Mouse (Mus musculus): Measurements from ENCODE around the gene Bhmt. TPM values are rescaled to one million over a fixed set of nuclear protein-coding genes. Genes with fewer than 3 reads are reported as not detected.

Gene Bhmt
- 0.08 TPM in 1 of 2 replicates, not detected in the other for polyA plus RNA-seq (2012; rRNA removed)

GRCm38 (mm10) chr13:93637282-93638245 lies at the start of gene Bhmt:
TSS of gene Bhmt (minus strand) at chr13:93637961.
- TF ChIP-seq CTCF (IDR thresholded peaks at IDR 0.05; ENCODE audit: extremely low read depth, insufficient read length, insufficient replicate concordance, low read depth, low read length) = no peak
- no peak for TF ChIP-seq POLR2A (IDR thresholded peaks at IDR 0.05; ENCODE audit: low read depth, low read length)
- Histone ChIP-seq H3K4me3 (ENCODE audit: low read depth, low read length) (no peak within 1 kb of the TSS), H3K27me3 (ENCODE audit: control insufficient read depth, insufficient read depth, low read length) (no peaks in the 10 kb centered on the region), H3K4me1 (ENCODE audit: control insufficient read depth, insufficient read depth, insufficient read length, low read length) (peaks cover 8% of the 10 kb centered on the region; the same call in 1 of the 2 replicates), H3K36me3 (ENCODE audit: control insufficient read depth, insufficient read depth, low read length) (no peaks in the 10 kb centered on the region), H3K27ac (ENCODE audit: insufficient read depth, low read depth, low read length) (no peak within 1 kb of the TSS)
- WGBS = 65% methylated on average over 19 of the region's 19 CpGs

- Histone ChIP-seq H3K36me3 (ENCODE audit: control insufficient read depth, insufficient read depth, low read length) (no peaks in the 10 kb centered on the region), H3K4me3 (ENCODE audit: low read depth, low read length) (no peak overlapping the region), H3K27ac (ENCODE audit: insufficient read depth, low read depth, low read length) (no peak overlapping the region), H3K4me1 (ENCODE audit: control insufficient read depth, insufficient read depth, insufficient read length, low read length) (no peaks in the 10 kb centered on the region), H3K27me3 (ENCODE audit: control insufficient read depth, insufficient read depth, low read length) (no peaks in the 10 kb centered on the region; the same call in 1 of the 2 replicates)
- WGBS = 40% methylated on average over 5 of the region's 5 CpGs
- TF ChIP-seq CTCF (IDR thresholded peaks at IDR 0.05; ENCODE audit: extremely low read depth, insufficient read length, insufficient replicate concordance, low read depth, low read length) = no peak
- no peak for TF ChIP-seq POLR2A (IDR thresholded peaks at IDR 0.05; ENCODE audit: low read depth, low read length)
These were observed 49.6 kb upstream of the Bhmt start for GRCm38 (mm10) chr13:93687321-93687720.

GRCm38 (mm10) chr13:93685226-93685625 lies 47.5 kb upstream of the Bhmt start:
- no peaks in the 10 kb centered on the region for H3K36me3 ChIP-seq (ENCODE audit: control insufficient read depth, insufficient read depth, low read length)
- no peak overlapping the region for H3K27ac ChIP-seq (ENCODE audit: insufficient read depth, low read depth, low read length)
- no peak overlapping the region for H3K4me3 ChIP-seq (ENCODE audit: low read depth, low read length)
- H3K4me1 ChIP-seq (ENCODE audit: control insufficient read depth, insufficient read depth, insufficient read length, low read length) = no peaks in the 10 kb centered on the region
- no peak for TF ChIP-seq CTCF (IDR thresholded peaks at IDR 0.05; ENCODE audit: extremely low read depth, insufficient read length, insufficient replicate concordance, low read depth, low read length)
- TF ChIP-seq POLR2A (IDR thresholded peaks at IDR 0.05; ENCODE audit: low read depth, low read length) = no peak
- no peaks in the 10 kb centered on the region; the same call in 1 of the 2 replicates for H3K27me3 ChIP-seq (ENCODE audit: control insufficient read depth, insufficient read depth, low read length)
- WGBS = 95% methylated on average over 4 of the region's 4 CpGs

GRCm38 (mm10) chr13:93683336-93683735 lies 45.6 kb upstream of the Bhmt start:
- no peak overlapping the region for H3K4me3 ChIP-seq (ENCODE audit: low read depth, low read length)
- no peaks in the 10 kb centered on the region; the same call in 1 of the 2 replicates for H3K27me3 ChIP-seq (ENCODE audit: control insufficient read depth, insufficient read depth, low read length)
- no peak overlapping the region for H3K27ac ChIP-seq (ENCODE audit: insufficient read depth, low read depth, low read length)
- no peaks in the 10 kb centered on the region for H3K4me1 ChIP-seq (ENCODE audit: control insufficient read depth, insufficient read depth, insufficient read length, low read length)
- TF ChIP-seq POLR2A (IDR thresholded peaks at IDR 0.05; ENCODE audit: low read depth, low read length) = no peak
- no peak for TF ChIP-seq CTCF (IDR thresholded peaks at IDR 0.05; ENCODE audit: extremely low read depth, insufficient read length, insufficient replicate concordance, low read depth, low read length)
- H3K36me3 ChIP-seq (ENCODE audit: control insufficient read depth, insufficient read depth, low read length) = no peaks in the 10 kb centered on the region

GRCm38 (mm10) chr13:93676864-93677263 lies 39.1 kb upstream of the Bhmt start:
- peaks cover 9% of the 10 kb centered on the region; the same call in 1 of the 2 replicates for H3K27me3 ChIP-seq (ENCODE audit: control insufficient read depth, insufficient read depth, low read length)
- no peaks in the 10 kb centered on the region for H3K4me1 ChIP-seq (ENCODE audit: control insufficient read depth, insufficient read depth, insufficient read length, low read length)
- no peaks in the 10 kb centered on the region for H3K36me3 ChIP-seq (ENCODE audit: control insufficient read depth, insufficient read depth, low read length)
- no peak overlapping the region for H3K27ac ChIP-seq (ENCODE audit: insufficient read depth, low read depth, low read length)
- H3K4me3 ChIP-seq (ENCODE audit: low read depth, low read length) = no peak overlapping the region
- WGBS = 67% methylated on average over 9 of the region's 9 CpGs
- TF ChIP-seq CTCF (IDR thresholded peaks at IDR 0.05; ENCODE audit: extremely low read depth, insufficient read length, insufficient replicate concordance, low read depth, low read length) (no peak), POLR2A (IDR thresholded peaks at IDR 0.05; ENCODE audit: low read depth, low read length) (no peak)

- Histone ChIP-seq H3K36me3 (ENCODE audit: control insufficient read depth, insufficient read depth, low read length) (no peaks in the 10 kb centered on the region), H3K27ac (ENCODE audit: insufficient read depth, low read depth, low read length) (no peak within 1 kb of the TSS), H3K4me1 (ENCODE audit: control insufficient read depth, insufficient read depth, insufficient read length, low read length) (no peaks in the 10 kb centered on the region), H3K27me3 (ENCODE audit: control insufficient read depth, insufficient read depth, low read length) (peaks cover 9% of the 10 kb centered on the region; the same call in 1 of the 2 replicates), H3K4me3 (ENCODE audit: low read depth, low read length) (no peak within 1 kb of the TSS)
- no peak for TF ChIP-seq POLR2A (IDR thresholded peaks at IDR 0.05; ENCODE audit: low read depth, low read length)
- TF ChIP-seq CTCF (IDR thresholded peaks at IDR 0.05; ENCODE audit: extremely low read depth, insufficient read length, insufficient replicate concordance, low read depth, low read length) = no peak
- 14% methylated on average over 30 of the region's 31 CpGs for WGBS
These were observed 36.4 kb upstream of the Bhmt start, which contains the start of the genes Bhmt2 and Dmgdh for GRCm38 (mm10) chr13:93674131-93674561. TSS of gene Bhmt2 (minus strand) at chr13:93674302. TSS of gene Dmgdh (plus strand) at chr13:93674433.

GRCm38 (mm10) chr13:93673296-93673695 lies 35.5 kb upstream of the Bhmt start:
- TF ChIP-seq POLR2A (IDR thresholded peaks at IDR 0.05; ENCODE audit: low read depth, low read length) (no peak), CTCF (IDR thresholded peaks at IDR 0.05; ENCODE audit: extremely low read depth, insufficient read length, insufficient replicate concordance, low read depth, low read length) (no peak)
- peaks cover 9% of the 10 kb centered on the region; the same call in 1 of the 2 replicates for H3K27me3 ChIP-seq (ENCODE audit: control insufficient read depth, insufficient read depth, low read length)
- no peaks in the 10 kb centered on the region for H3K4me1 ChIP-seq (ENCODE audit: control insufficient read depth, insufficient read depth, insufficient read length, low read length)
- H3K27ac ChIP-seq (ENCODE audit: insufficient read depth, low read depth, low read length) = no peak overlapping the region
- H3K4me3 ChIP-seq (ENCODE audit: low read depth, low read length) = no peak overlapping the region
- WGBS = 66% methylated on average over 2 of the region's 2 CpGs
- no peaks in the 10 kb centered on the region for H3K36me3 ChIP-seq (ENCODE audit: control insufficient read depth, insufficient read depth, low read length)

All from small intestine, adult 2 months (tissue).